Mouse (Mus musculus): ENCODE results near the gene Gm8922.
"Not testable (repeated sequence)": the region's sequence is repeated elsewhere in the genome, so short reads cannot be mapped to it uniquely, and the experiment has no call there.

Gene Gm8922

DNA sequence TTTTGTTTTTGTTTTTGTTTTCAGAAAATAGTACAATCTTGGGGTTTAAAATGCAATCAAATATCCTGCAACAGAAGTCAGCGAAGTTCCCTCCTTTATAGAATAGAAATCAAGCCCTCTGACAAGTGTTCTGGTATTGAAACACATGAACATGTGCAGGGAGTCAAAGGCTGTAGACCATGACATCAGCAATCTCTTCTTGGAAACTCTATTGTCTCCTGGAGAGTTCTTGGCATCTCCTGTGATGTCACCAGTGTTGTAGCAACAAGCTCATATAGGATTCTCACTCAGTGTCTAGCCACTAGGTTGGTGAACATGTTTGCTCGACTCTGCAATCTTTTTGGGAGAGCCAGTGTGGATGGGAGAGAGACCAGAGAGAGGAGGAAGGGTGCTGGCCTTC is at the start of gene Gm8922:
Gm8922 (plus strand) TSS at position 301 of the 400 bp plus-strand sequence.
- not testable (repeated sequence) for DNase-seq
